Mouse (Mus musculus): Measurements from ENCODE around the gene Aox1. TPM values are rescaled to one million over a fixed set of nuclear protein-coding genes. Genes with fewer than 3 reads are reported as not detected.
A peak's percentile ranks its signal among the peaks of the same experiment; 100 is the strongest.
"Not testable (repeated sequence)": the region's sequence is repeated elsewhere in the genome, so short reads cannot be mapped to it uniquely, and the experiment has no call there.

Aox1 gene
- polyA plus RNA-seq (2011; ENCODE audit: insufficient read length, low read depth, missing spikeins), result 4.1 and 5.2 TPM in 2 replicates

GRCm38 (mm10) chr1:58029636-58030117 is at the start of gene Aox1:
TSS of gene Aox1 (plus strand) at chr1:58029931.
- H3K27ac ChIP-seq (ENCODE audit: insufficient read depth, low read length), result peak within 1 kb of the TSS; percentile 85
- H3K4me1 ChIP-seq (ENCODE audit: control insufficient read depth, insufficient read depth, low read length), result no peaks in the 10 kb centered on the region
- H3K4me3 ChIP-seq (ENCODE audit: insufficient read depth, low read length), result peak within 1 kb of the TSS; percentile 21
- peak; percentile 65 for TF ChIP-seq POLR2A (IDR thresholded peaks at IDR 0.05; ENCODE audit: low read depth, low read length)
- no peak for TF ChIP-seq CTCF (IDR thresholded peaks at IDR 0.05; ENCODE audit: borderline replicate concordance, insufficient read depth, low read length)

- Histone ChIP-seq H3K4me1 (ENCODE audit: control insufficient read depth, insufficient read depth, low read length) (0 out of 2 replicates have a peak, but pooled peaks cover 2% of the 10 kb centered on the region), H3K4me3 (ENCODE audit: insufficient read depth, low read length) (no peak overlapping the region), H3K27ac (ENCODE audit: insufficient read depth, low read length) (peak overlapping the region; percentile 21)
- TF ChIP-seq POLR2A (IDR thresholded peaks at IDR 0.05; ENCODE audit: low read depth, low read length), result no peak
These were observed 40.6 kb upstream of the Aox1 start for GRCm38 (mm10) chr1:57989052-57989600.

DNA sequence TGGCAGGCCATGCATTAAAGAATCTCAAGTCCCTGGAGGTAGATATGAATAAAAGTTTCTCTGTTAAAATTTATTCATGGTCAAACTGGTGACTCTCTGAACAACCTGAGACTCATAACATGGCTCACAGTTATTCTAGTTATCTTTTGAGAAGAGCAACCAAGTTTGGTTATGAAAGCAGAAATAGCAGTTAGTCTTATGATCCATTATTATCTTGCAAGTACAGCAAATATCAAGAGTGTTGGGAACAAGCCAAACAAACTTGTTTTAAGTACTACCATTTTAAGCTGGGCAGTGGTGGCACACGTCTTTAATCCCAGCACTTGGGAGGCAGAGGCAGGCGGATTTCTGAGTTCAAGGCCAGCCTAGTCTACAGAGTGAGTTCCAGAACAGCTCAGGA is 38.5 kb upstream of the Aox1 start:
- Histone ChIP-seq H3K4me3 (ENCODE audit: insufficient read depth, low read length) (no peak overlapping the region), H3K27ac (ENCODE audit: insufficient read depth, low read length) (no peak overlapping the region)
- TF ChIP-seq POLR2A (IDR thresholded peaks at IDR 0.05; ENCODE audit: low read depth, low read length), result no peak
- TF ChIP-seq CTCF (IDR thresholded peaks at IDR 0.05; ENCODE audit: borderline replicate concordance, insufficient read depth, low read length), result no peak

GRCm38 (mm10) chr1:57995432-57996132 is 34.1 kb upstream of the Aox1 start, which contains the start of gene Sgo2a:
TSS of gene Sgo2a (plus strand) at chr1:57995971.
- no peaks in the 10 kb centered on the region for H3K4me1 ChIP-seq (ENCODE audit: control insufficient read depth, insufficient read depth, low read length)
- peak within 1 kb of the TSS; percentile 63 for H3K27ac ChIP-seq (ENCODE audit: insufficient read depth, low read length)
- TF ChIP-seq POLR2A (IDR thresholded peaks at IDR 0.05; ENCODE audit: low read depth, low read length) (peak; percentile 95), CTCF (IDR thresholded peaks at IDR 0.05; ENCODE audit: borderline replicate concordance, insufficient read depth, low read length) (no peak)
- H3K4me3 ChIP-seq (ENCODE audit: insufficient read depth, low read length), result peak within 1 kb of the TSS; percentile 77

More for the DNA sequence above, 38.5 kb upstream of the Aox1 start:
- 0 out of 2 replicates have a peak, but pooled peaks cover 2% of the 10 kb centered on the region for H3K4me1 ChIP-seq (ENCODE audit: control insufficient read depth, insufficient read depth, low read length)

GRCm38 (mm10) chr1:57996133-57996615 is 33.6 kb upstream of the Aox1 start:
- Histone ChIP-seq H3K27ac (ENCODE audit: insufficient read depth, low read length) (no peak overlapping the region), H3K4me3 (ENCODE audit: insufficient read depth, low read length) (peak overlapping the region; percentile 77), H3K4me1 (ENCODE audit: control insufficient read depth, insufficient read depth, low read length) (no peaks in the 10 kb centered on the region)
- no peak for TF ChIP-seq POLR2A (IDR thresholded peaks at IDR 0.05; ENCODE audit: low read depth, low read length)
- TF ChIP-seq CTCF (IDR thresholded peaks at IDR 0.05; ENCODE audit: borderline replicate concordance, insufficient read depth, low read length), result no peak

- Histone ChIP-seq H3K27ac (ENCODE audit: insufficient read depth, low read length) (no peak overlapping the region), H3K4me1 (ENCODE audit: control insufficient read depth, insufficient read depth, low read length) (no peaks in the 10 kb centered on the region), H3K4me3 (ENCODE audit: insufficient read depth, low read length) (no peak overlapping the region)
- TF ChIP-seq POLR2A (IDR thresholded peaks at IDR 0.05; ENCODE audit: low read depth, low read length), result no peak
- TF ChIP-seq CTCF (IDR thresholded peaks at IDR 0.05; ENCODE audit: borderline replicate concordance, insufficient read depth, low read length), result no peak
These were observed 31.6 kb upstream of the Aox1 start for GRCm38 (mm10) chr1:57998146-57998545.

DNA sequence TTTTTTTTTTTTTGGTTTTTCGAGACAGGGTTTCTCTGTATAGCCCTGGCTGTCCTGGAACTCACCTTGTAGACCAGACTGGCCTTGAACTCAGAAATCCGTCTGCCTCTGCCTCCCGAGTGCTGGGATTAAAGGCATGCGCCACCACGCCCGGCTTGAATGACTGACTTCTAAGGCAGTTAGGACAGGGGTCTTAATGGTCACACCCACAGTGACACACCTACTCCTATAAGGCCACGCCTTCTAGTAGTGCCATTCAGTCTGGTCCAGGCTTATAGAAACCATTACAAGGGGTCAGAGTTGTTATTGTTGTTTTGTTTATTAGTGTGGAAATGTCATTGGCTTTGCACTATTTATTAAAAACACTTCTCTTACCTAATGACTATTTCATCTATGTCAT is 23.3 kb upstream of the Aox1 start:
- H3K27ac ChIP-seq (ENCODE audit: insufficient read depth, low read length); H3K4me3 ChIP-seq (ENCODE audit: insufficient read depth, low read length); H3K4me1 ChIP-seq (ENCODE audit: control insufficient read depth, insufficient read depth, low read length): not testable (repeated sequence)

DNA sequence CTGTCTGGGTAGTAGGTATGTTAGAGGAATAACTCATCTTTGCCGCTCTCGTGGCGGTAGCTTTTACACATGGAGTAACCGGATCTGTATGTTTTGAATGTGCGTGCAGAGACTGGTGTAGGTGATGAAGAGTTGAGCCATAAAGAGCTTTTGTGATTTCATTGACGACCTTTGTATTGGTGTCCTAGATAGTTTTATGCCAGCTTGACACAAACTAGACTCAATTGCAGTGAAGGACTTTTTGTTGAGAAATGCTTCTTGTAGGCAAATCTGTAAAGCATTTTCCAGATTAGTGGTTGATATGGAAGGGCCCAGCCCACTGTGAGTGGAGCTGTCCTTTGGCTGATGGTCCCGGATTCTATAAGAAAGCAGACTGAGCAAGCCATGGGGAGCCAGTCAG is 10.9 kb upstream of the Aox1 start, which contains the start of gene Kctd18:
TSS of gene Kctd18 (minus strand) at position 101 of the 400 bp plus-strand sequence.
- H3K27ac ChIP-seq (ENCODE audit: insufficient read depth, low read length), result no peak within 1 kb of the TSS
- TF ChIP-seq POLR2A (IDR thresholded peaks at IDR 0.05; ENCODE audit: low read depth, low read length) (no peak), CTCF (IDR thresholded peaks at IDR 0.05; ENCODE audit: borderline replicate concordance, insufficient read depth, low read length) (no peak)
- H3K4me1 ChIP-seq (ENCODE audit: control insufficient read depth, insufficient read depth, low read length), result no peaks in the 10 kb centered on the region
- H3K4me3 ChIP-seq (ENCODE audit: insufficient read depth, low read length), result no peak within 1 kb of the TSS

GRCm38 (mm10) chr1:58027707-58028106 is 2.0 kb upstream of the Aox1 start:
- H3K4me3 ChIP-seq (ENCODE audit: insufficient read depth, low read length), result no peak overlapping the region
- TF ChIP-seq CTCF (IDR thresholded peaks at IDR 0.05; ENCODE audit: borderline replicate concordance, insufficient read depth, low read length) (no peak), POLR2A (IDR thresholded peaks at IDR 0.05; ENCODE audit: low read depth, low read length) (no peak)

More at GRCm38 (mm10) chr1:58027707-58028106, 2.0 kb upstream of the Aox1 start:
- Histone ChIP-seq H3K27ac (ENCODE audit: insufficient read depth, low read length) (no peak overlapping the region), H3K4me1 (ENCODE audit: control insufficient read depth, insufficient read depth, low read length) (no peaks in the 10 kb centered on the region)
